Mouse (Mus musculus) myocyte (in vitro differentiated cells): Measurements from ENCODE around the gene Uchl5.

Experiments used
- MAX ChIP-seq: IDR thresholded peaks from one replicate; pipeline ENCODE4 v1.6.1; 2011; ENCODE audit warnings: low read depth, mild to moderate bottlenecking, control low read depth
- MYOD1 ChIP-seq, 3 experiments: IDR thresholded peaks; one replicate each; pipeline ENCODE4 v1.6.1; 2011; ENCODE audit warnings: control low read depth in 2 of 3, low read depth in 2 of 3, mild to moderate bottlenecking in 2 of 3, moderate library complexity in 1 of 3; ENCODE audit not compliant: insufficient read length in 2 of 3, control insufficient read depth in 1 of 3
- POLR2A ChIP-seq: IDR thresholded peaks from one replicate; pipeline ENCODE4 v1.6.1; 2011; ENCODE audit warnings: low read depth, mild to moderate bottlenecking, control low read depth, moderate library complexity; ENCODE audit not compliant: insufficient read length
- USF1 ChIP-seq: IDR thresholded peaks from one replicate; pipeline ENCODE4 v1.6.1; 2011; ENCODE audit warnings: low read depth, mild to moderate bottlenecking, control low read depth, moderate library complexity

- TF ChIP-seq POLR2A (no peak), MAX (no peak), USF1 (no peak), MYOD1 (IDR thresholded peaks at IDR 0.05; ENCODE audit: control insufficient read depth in 1 of 3, insufficient read length in 2 of 3, low read depth in 2 of 3) (no peak)
Observed at GRCm38 (mm10) chr1:143788584-143789227, 11.6 kb downstream of the Uchl5 start.
